Mouse (Mus musculus) limb, embryonic 14.5 days (tissue): ENCODE data around the gene Lnpep. TPM values are rescaled to one million over a fixed set of nuclear protein-coding genes. Genes with fewer than 3 reads are reported as not detected.

Source experiments
- ATAC-seq: fragments of 200-750 bp; cut with Nextera tagmentation; 2 replicates; pipeline ENCODE4 v1.8.0; 2017; ENCODE audit warnings: low read depth, moderate number of reproducible peaks, moderate TSS enrichment; ENCODE audit not compliant: low FRiP score
- DNase-seq: peaks from one replicate; pipeline ENCODE4 v3.0.0-alpha.2; 2015; ENCODE audit warnings: low spot score
- H3K27ac ChIP-seq: fragments of 300-500 bp; sonication (generic); replicated peaks from 2 replicates; pipeline ENCODE4 v1.5.1; 2014; ENCODE audit warnings: low read depth, mild to moderate bottlenecking, low read length, moderate library complexity, mixed read lengths
- H3K27me3 ChIP-seq: fragments of 300-500 bp; sonication (generic); 2 replicates; pipeline ENCODE4 v1.6.1; 2014; ENCODE audit warnings: low read length, mixed read lengths; ENCODE audit not compliant: control insufficient read depth, insufficient read depth
- H3K36me3 ChIP-seq: fragments of 300-500 bp; sonication (generic); 2 replicates; pipeline ENCODE4 v1.6.1; 2014; ENCODE audit warnings: mild to moderate bottlenecking, low read length, moderate library complexity, mixed read lengths; ENCODE audit not compliant: control insufficient read depth, insufficient read depth
- H3K4me1 ChIP-seq: fragments of 300-500 bp; sonication (generic); 2 replicates; pipeline ENCODE4 v1.6.1; 2014; ENCODE audit warnings: antibody characterized with exemption, low read length, mixed read lengths; ENCODE audit not compliant: control insufficient read depth, insufficient read depth
- H3K4me2 ChIP-seq: fragments of 300-500 bp; sonication (generic); replicated peaks from 2 replicates; pipeline ENCODE4 v1.6.1; 2014; ENCODE audit warnings: low read depth, mild to moderate bottlenecking, low read length, moderate library complexity; ENCODE audit not compliant: severe bottlenecking
- H3K4me3 ChIP-seq: fragments of 300-500 bp; sonication (generic); replicated peaks from 2 replicates; pipeline ENCODE4 v1.5.1; 2014; ENCODE audit warnings: low read length
- H3K9ac ChIP-seq: fragments of 300-500 bp; sonication (generic); 2 replicates; pipeline ENCODE4 v1.6.1; 2014; ENCODE audit warnings: mild to moderate bottlenecking, low read depth, low read length, moderate library complexity; ENCODE audit not compliant: severe bottlenecking
- H3K9me3 ChIP-seq: fragments of 300-500 bp; sonication (generic); 2 replicates; pipeline ENCODE4 v1.6.1; 2016; ENCODE audit warnings: low read length; ENCODE audit not compliant: control insufficient read depth
- POLR2A ChIP-seq: fragments of 200-500 bp; IDR thresholded peaks from 2 replicates; pipeline ENCODE4 v1.8.0; 2012; ENCODE audit warnings: inconsistent platforms, mild to moderate bottlenecking, moderate library complexity, borderline replicate concordance; ENCODE audit not compliant: insufficient read depth, insufficient read length; ENCODE audit errors: extremely low read depth
- WGBS: fragments of 180-500 bp; shearing (Covaris S2); extraction: QIAGEN DNeasy Blood & Tissue Kit; methylation state at CpG from one replicate; pipeline ENCODE4 v1.1.7; 2014; 5-methylcytosine and 5-hydroxymethylcytosine counted together
- polyA plus RNA-seq, 2 experiments: library from polyadenylated mRNA; depleted of rRNA in 1 of 2; stranded (reverse) in 1 of 2; unstranded in 1 of 2; fragments of >200 nt; fragmentation: Nextera tagmentation in 1 of 2; extraction: Ambion mirVana in 1 of 2; gene quantifications; 2 replicates each; pipeline versions ENCODE4 v1.2.1 to v1.2.3; 2012 to 2014

The Lnpep gene
- polyA plus RNA-seq, 2 experiments, result 10.5 to 14.0 TPM

DNA sequence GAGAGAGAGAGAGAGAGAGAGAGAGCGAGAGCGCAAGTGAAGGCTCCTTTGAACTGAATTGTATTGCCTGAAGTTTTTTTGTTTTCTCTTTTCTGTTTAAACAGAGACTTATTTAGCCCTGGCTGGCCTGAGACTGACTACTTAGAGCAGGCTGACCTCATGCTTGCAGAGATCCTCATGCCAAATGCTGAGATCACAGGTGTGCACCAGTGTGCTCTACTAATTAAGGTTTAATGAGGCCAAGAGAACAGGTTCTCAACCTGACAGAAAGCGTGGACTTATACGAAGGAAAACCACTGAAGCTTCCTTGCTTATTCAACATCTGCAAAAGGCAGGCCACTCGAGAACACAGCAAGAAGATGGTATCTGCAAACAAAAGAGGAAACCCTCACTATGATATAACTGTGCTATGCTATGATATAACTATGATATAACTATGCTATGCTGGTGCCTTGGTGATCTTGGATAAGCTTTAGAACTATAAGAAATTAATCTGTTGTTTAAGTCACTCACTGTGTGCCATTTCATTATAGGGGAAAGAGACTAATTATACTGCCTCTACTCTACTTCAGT, 16.3 kb downstream of the Lnpep start:
- ATAC-seq (no peak), DNase-seq (no peak)
- Histone ChIP-seq H3K9me3 (no peaks in the 10 kb centered on the region), H3K27ac (no peak overlapping the region), H3K4me3 (no peak overlapping the region), H3K27me3 (no peaks in the 10 kb centered on the region), H3K4me1 (0 out of 2 replicates have a peak, but pooled peaks cover 2% of the 10 kb centered on the region), H3K9ac (no peak overlapping the region), H3K36me3 (no peaks in the 10 kb centered on the region), H3K4me2 (no peak overlapping the region)
- TF ChIP-seq POLR2A, result no peak
- WGBS, result 66% methylated on average over 5 of the region's 5 CpGs

DNA sequence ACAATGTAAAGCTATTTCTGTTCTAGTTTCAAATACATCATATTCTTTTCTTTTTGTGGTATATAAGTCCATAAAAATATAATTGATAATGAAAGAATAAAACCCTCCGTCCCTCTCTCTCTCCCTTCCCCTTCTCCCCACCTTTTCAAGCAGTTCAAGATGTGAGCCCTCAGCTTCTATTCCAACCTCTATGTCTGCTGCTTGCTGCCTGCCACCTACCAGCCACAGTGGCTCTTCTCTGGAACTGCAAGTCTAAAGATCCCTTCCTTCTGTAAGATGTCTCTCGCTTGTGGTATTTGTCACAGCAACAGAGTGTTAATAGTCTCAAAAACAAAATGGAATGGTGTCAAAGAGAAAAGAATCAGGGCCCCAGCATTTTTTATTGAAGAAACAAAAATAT, 20.3 kb downstream of the Lnpep start:
- 74% methylated on average over 2 of the region's 2 CpGs for WGBS
- Histone ChIP-seq H3K27ac (no peak overlapping the region), H3K36me3 (no peaks in the 10 kb centered on the region), H3K4me1 (peaks cover 19% of the 10 kb centered on the region), H3K9me3 (no peaks in the 10 kb centered on the region), H3K4me3 (no peak overlapping the region), H3K27me3 (no peaks in the 10 kb centered on the region), H3K9ac (no peak overlapping the region), H3K4me2 (no peak overlapping the region)
- no peak for TF ChIP-seq POLR2A
- ATAC-seq (no peak), DNase-seq (no peak)

DNA sequence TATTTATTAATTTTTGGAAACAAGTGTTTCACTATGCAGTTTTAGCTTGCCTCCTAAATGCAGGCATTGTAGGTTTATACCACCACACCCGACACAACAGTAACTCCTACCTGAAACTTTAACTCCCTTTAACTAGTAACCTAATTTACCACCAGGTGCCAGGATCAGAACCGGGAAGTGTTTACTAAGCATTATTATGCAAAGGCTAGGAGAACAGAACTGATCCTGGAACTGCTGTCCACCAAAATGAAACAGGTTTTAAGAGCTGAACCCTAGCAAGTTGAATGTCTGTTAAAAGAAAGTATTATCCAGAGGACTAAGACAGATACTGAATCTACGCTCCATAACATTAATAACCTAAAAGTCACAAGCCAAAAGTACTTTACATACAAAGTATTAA, 21.2 kb downstream of the Lnpep start:
- Histone ChIP-seq H3K27me3 (no peaks in the 10 kb centered on the region), H3K4me3 (no peak overlapping the region), H3K27ac (no peak overlapping the region), H3K9ac (no peak overlapping the region), H3K36me3 (no peaks in the 10 kb centered on the region), H3K4me2 (no peak overlapping the region), H3K4me1 (peaks cover 19% of the 10 kb centered on the region), H3K9me3 (no peaks in the 10 kb centered on the region)
- no peak for TF ChIP-seq POLR2A
- DNase-seq (no peak), ATAC-seq (no peak)
- 83% methylated on average over 3 of the region's 3 CpGs for WGBS

DNA sequence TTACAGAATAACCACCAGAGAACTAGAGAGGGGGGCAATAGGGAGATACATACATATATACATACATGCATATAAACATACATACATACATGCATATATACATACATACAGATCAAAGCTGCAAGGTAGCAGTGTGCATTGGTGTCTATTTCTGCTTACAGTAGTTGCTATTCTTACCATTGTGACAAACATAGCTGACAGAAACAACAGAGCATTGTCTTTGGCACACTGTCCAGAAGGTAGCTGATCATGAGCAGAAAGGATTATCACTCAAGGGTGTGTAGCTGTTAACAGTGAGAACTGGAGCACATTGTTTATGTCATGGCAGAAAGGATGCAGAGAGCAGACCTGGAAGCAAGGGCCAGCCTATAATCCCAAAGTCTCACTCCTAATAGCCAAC, 22.1 kb downstream of the Lnpep start:
- no peak for ATAC-seq
- peaks cover 19% of the 10 kb centered on the region for H3K4me1 ChIP-seq

DNA sequence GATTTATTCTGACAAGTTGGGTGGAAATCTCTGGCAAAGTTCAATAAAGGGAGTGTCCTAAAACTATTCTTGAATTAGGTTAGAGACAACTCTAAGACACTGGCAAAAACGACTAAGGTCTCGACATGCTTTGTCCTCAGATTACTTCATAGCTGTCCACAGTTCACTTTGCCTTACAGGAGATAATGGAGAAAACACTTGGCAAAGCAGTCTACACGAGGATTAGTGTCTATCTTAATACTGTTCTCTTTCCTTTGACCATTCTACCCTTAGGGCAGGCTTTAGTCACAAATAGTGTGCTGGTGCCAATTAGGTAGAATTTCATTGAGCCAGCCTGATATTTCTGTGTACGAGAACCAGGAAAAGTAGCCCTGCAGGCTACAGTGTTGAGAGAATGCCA, 22.5 kb downstream of the Lnpep start:
- Histone ChIP-seq H3K27me3 (no peaks in the 10 kb centered on the region), H3K4me2 (no peak overlapping the region), H3K9me3 (no peaks in the 10 kb centered on the region), H3K36me3 (no peaks in the 10 kb centered on the region), H3K4me3 (no peak overlapping the region), H3K27ac (no peak overlapping the region), H3K9ac (no peak overlapping the region), H3K4me1 (peaks cover 19% of the 10 kb centered on the region)
- DNase-seq, result no peak
- no peak for TF ChIP-seq POLR2A
- WGBS, result 59% methylated on average over 4 of the region's 4 CpGs
- ATAC-seq, result no peak

More for the DNA sequence above, 22.1 kb downstream of the Lnpep start:
- Histone ChIP-seq H3K27me3 (no peaks in the 10 kb centered on the region), H3K4me3 (no peak overlapping the region), H3K36me3 (no peaks in the 10 kb centered on the region), H3K4me2 (no peak overlapping the region), H3K27ac (no peak overlapping the region), H3K9ac (no peak overlapping the region), H3K9me3 (no peaks in the 10 kb centered on the region)
- DNase-seq, result no peak
- TF ChIP-seq POLR2A, result no peak
